Mouse (Mus musculus) E14TG2a.4 (cell line): Measurements from ENCODE around the gene Ccdc57.

Source experiments
- CTCF ChIP-seq: conservative IDR thresholded peaks from 2 replicates; pipeline ENCODE4 v1.5.1; 2014; ENCODE audit warnings: low read length
- POU5F1 ChIP-seq: IDR thresholded peaks from 2 replicates; pipeline ENCODE4 v1.6.1; 2014; ENCODE audit warnings: low read length, borderline replicate concordance

GRCm38 (mm10) chr11:120964195-120965157, 31.8 kb upstream of the Ccdc57 start:
- TF ChIP-seq CTCF: no peak; the same call in 1 of the 2 replicates
- no peak for TF ChIP-seq POU5F1
